Mouse (Mus musculus) spleen, postnatal 0 days (tissue): ENCODE measurements around the gene Cyb5rl. TPM values are rescaled to one million over a fixed set of nuclear protein-coding genes. Genes with fewer than 3 reads are reported as not detected.

Source experiments
- polyA plus RNA-seq: library from polyadenylated mRNA; unstranded; fragments of >200 nt; fragmentation: Nextera tagmentation; extraction: Ambion mirVana; gene quantifications from 2 replicates; pipeline ENCODE4 v1.2.1, GENCODE M21; 2015

The Cyb5rl gene
- polyA plus RNA-seq, result 1.6 and 2.6 TPM in 2 replicates

DNA sequence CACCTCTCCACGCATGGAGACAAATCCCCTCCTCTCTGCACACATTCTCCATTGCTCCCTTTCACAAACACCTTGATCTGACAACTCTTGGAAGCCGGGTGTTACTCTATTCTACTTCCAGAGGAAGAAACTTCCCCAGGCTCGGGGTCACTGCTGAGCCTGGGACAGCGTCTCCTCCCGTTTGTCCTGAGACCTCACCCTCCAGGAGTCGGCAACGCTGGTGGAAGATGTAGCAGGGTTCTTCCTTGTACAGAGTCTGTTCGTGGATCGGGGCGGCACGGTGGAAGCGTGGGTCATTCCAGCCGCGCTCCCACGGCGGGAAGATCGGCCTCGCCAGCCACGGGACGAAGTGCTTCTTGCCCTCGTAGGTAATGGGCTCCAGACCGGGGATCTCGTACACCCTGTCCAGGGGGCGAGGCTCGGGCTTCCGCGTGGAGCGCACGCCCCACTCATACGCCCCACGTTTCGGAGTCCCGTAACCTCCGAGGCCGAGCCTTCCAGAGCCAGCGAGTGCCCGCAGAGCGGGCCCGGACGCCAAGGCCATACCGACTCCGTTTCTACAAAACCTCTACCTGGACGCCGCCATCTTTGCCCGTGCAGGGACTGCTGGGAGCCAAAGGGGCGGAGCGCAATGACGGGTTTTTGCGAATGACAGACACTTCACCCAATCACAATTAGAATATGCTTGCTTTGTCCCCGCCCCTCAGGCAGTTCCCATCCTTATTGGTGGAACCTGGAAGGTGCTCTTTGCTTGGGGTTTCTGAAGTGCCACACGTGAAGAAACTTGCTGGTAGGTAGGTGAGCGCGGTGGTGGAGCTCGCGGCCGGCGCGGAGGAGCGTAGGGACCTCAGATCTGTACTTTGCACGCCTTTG, at the start of gene Cyb5rl, which contains the start of gene Mrpl37:
Gene Cyb5rl, plus strand, starts transcription at position 737 of the 873 bp plus-strand sequence.
Gene Mrpl37, minus strand, starts transcription at position 617 of the 873 bp plus-strand sequence.

DNA sequence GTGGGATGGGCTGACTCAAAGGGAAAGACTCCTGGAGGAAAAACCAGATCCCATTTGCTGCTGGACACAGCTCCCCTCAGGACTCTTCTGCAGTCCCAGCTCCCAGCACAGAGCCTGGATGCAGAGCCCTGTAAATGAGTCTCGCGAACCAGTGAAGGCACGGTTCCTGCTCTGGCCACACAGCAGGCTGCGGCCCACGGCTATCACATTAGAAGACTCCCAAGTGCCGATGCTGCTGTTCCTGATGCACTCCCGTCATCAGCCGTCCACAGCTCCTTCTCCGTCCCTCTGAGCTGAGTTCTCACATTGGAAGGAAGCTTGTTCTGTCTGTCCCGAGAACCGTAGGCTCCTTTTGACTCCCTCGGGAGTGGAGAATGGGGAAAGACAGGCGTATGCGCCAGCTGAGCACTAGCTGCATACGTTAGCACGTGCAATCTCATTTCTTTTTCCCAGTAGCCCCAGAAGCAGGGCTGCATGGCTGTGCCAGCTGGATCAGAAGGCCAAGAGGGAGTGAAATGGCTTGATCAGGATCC, 30.1 kb downstream of the Cyb5rl start, which contains the start of gene Cdcp2:
Gene Cdcp2, plus strand, starts transcription at position 51 of the 533 bp plus-strand sequence.

Other genes with a start within 250 kb of the Cyb5rl start
- 77.8 and 78.9 TPM in 2 replicates for gene Ssbp3, start 156.3 kb upstream of the Cyb5rl start, polyA plus RNA-seq
- 46.6 and 50.0 TPM in 2 replicates for gene Mrpl37, start 120 bp upstream of the Cyb5rl start, polyA plus RNA-seq
- not detected in 2 replicates for gene Cdcp2, start 29.9 kb downstream of the Cyb5rl start, polyA plus RNA-seq
- gene Tmem59, start 111.4 kb downstream of the Cyb5rl start, polyA plus RNA-seq, result 206 and 236 TPM in 2 replicates
- gene Tceanc2, start 112.1 kb downstream of the Cyb5rl start, polyA plus RNA-seq, result 25.7 and 28.1 TPM in 2 replicates
- not detected in 2 replicates for gene Ldlrad1, start 142.2 kb downstream of the Cyb5rl start, polyA plus RNA-seq
- 18.6 and 19.7 TPM in 2 replicates for gene Lrrc42, start 186.5 kb downstream of the Cyb5rl start, polyA plus RNA-seq
- 14.6 and 16.7 TPM in 2 replicates for gene Hspb11, start 186.6 kb downstream of the Cyb5rl start, polyA plus RNA-seq
- gene Dio1, start 240.2 kb downstream of the Cyb5rl start, polyA plus RNA-seq, result not detected in 2 replicates
- 39.6 and 42.4 TPM in 2 replicates for gene Yipf1, start 247.4 kb downstream of the Cyb5rl start, polyA plus RNA-seq